In genomic region chr4:115962671-115963412, GRCm38 (mm10) we compare ENCODE assay signal across 8 mouse cellular contexts. TPM values are rescaled to one million over a fixed set of nuclear protein-coding genes. Genes with fewer than 3 reads are reported as not detected.
DNase-seq lines count a peak whose midpoint lies in the region; ATAC-seq and TF ChIP-seq lines count a peak whose summit lies in the region.

No protein-coding gene starts in this region.

- TF ChIP-seq POLR2A in cortical plate, adult 2 months (IDR thresholded peaks at IDR 0.05; ENCODE audit: extremely low read depth, insufficient read depth, low read length) = no peak

- TF ChIP-seq CTCF in cortical plate, adult 2 months (IDR thresholded peaks at IDR 0.05; ENCODE audit: extremely low read depth, insufficient read depth, low read length) = no peak
- no peak for TF ChIP-seq CTCF in heart, postnatal 0 days (IDR thresholded peaks at IDR 0.05; ENCODE audit: low read depth)
- TF ChIP-seq CTCF in layer of hippocampus, adult 2 months (conservative IDR thresholded peaks at IDR 0.05) = peak; percentile 21
- TF ChIP-seq CTCF in lung, postnatal 0 days (IDR thresholded peaks at IDR 0.05) = peak; percentile 20; the same call in 1 of the 2 replicates

- peak; percentile 18 for DNase-seq in urinary bladder, postnatal 25 days (ENCODE audit: low spot score)
- DNase-seq in urinary bladder, postnatal 4 days (ENCODE audit: low spot score in 2 of 2) = no peak
- no peak for DNase-seq in heart, postnatal 0 days (ENCODE audit: low spot score)
- DNase-seq in layer of hippocampus, adult 2 months (ENCODE audit: low spot score in 2 of 2) = peak in 1 of 2 experiments; percentile 43
- peak; percentile 46 for DNase-seq in lung, postnatal 0 days (ENCODE audit: low spot score)
- DNase-seq in ovary, postnatal 10 days (ENCODE audit: low spot score) = peak; percentile 15

- ATAC-seq in heart, postnatal 0 days (ENCODE audit: insufficient read depth, low read depth) = peak; percentile 47
- peak; percentile 66 for ATAC-seq in lung, postnatal 0 days
- no peak for ATAC-seq in erythroid progenitor cell, adult 5-6 weeks (replicated peaks; ENCODE audit: low FRiP score, poor library complexity, severe bottlenecking)

- peaks cover 73% of the 10 kb centered on the region for H3K27me3 ChIP-seq in heart, postnatal 0 days (ENCODE audit: control insufficient read depth, insufficient read depth, low read length)
- H3K27me3 ChIP-seq in lung, postnatal 0 days (replicated peaks; ENCODE audit: insufficient read depth, low read length) = no peaks in the 10 kb centered on the region; the same call in 1 of the 2 replicates

- peak overlapping the region; percentile 40 for H3K4me3 ChIP-seq in cortical plate, adult 2 months (ENCODE audit: insufficient read depth, low read length)
- peak overlapping the region; percentile 67 for H3K4me3 ChIP-seq in heart, postnatal 0 days (ENCODE audit: low read depth, low read length)
- H3K4me3 ChIP-seq in layer of hippocampus, adult 2 months = peak overlapping the region; percentile 79
- H3K4me3 ChIP-seq in lung, postnatal 0 days (ENCODE audit: low read depth, low read length) = peak overlapping the region; percentile 53

- H3K9me3 ChIP-seq in heart, postnatal 0 days (replicated peaks; ENCODE audit: control insufficient read depth, low read length) = no peaks in the 10 kb centered on the region
- H3K9me3 ChIP-seq in lung, postnatal 0 days (ENCODE audit: low read length) = no peaks in the 10 kb centered on the region

- 1% methylated on average over 78 of the region's 79 CpGs for WGBS in heart, postnatal 0 days
- under 1% methylated on average over 79 of the region's 79 CpGs for WGBS in lung, postnatal 0 days

- H3K27ac ChIP-seq in cortical plate, adult 2 months (ENCODE audit: insufficient read depth, low read length) = no peak overlapping the region
- H3K27ac ChIP-seq in heart, postnatal 0 days (ENCODE audit: low read depth) = no peak overlapping the region
- peak overlapping the region; percentile 60 for H3K27ac ChIP-seq in layer of hippocampus, adult 2 months
- H3K27ac ChIP-seq in lung, postnatal 0 days (ENCODE audit: low read length) = no peak overlapping the region

- H3K4me2 ChIP-seq in heart, postnatal 0 days (ENCODE audit: low read depth, low read length) = peak overlapping the region; percentile 97
- H3K4me2 ChIP-seq in lung, postnatal 0 days (replicated peaks; ENCODE audit: low read depth, low read length) = peak overlapping the region; percentile 93

- H3K4me1 ChIP-seq in cortical plate, adult 2 months (ENCODE audit: control insufficient read depth, insufficient read depth, low read length) = no peaks in the 10 kb centered on the region
- H3K4me1 ChIP-seq in heart, postnatal 0 days (ENCODE audit: control insufficient read depth, insufficient read depth) = no peaks in the 10 kb centered on the region
- no peaks in the 10 kb centered on the region for H3K4me1 ChIP-seq in lung, postnatal 0 days (ENCODE audit: insufficient read depth, low read depth, low read length)

- no peaks in the 10 kb centered on the region for H3K36me3 ChIP-seq in heart, postnatal 0 days (replicated peaks; ENCODE audit: control insufficient read depth, insufficient read depth, low read length)
- no peaks in the 10 kb centered on the region for H3K36me3 ChIP-seq in lung, postnatal 0 days (ENCODE audit: insufficient read depth, low read length)

- TF ChIP-seq EP300 in heart, postnatal 0 days (IDR thresholded peaks at IDR 0.05; ENCODE audit: low read depth) = no peak
- TF ChIP-seq EP300 in lung, postnatal 0 days (IDR thresholded peaks at IDR 0.05) = no peak

- H3K9ac ChIP-seq in heart, postnatal 0 days (replicated peaks; ENCODE audit: low read depth, low read length) = peak overlapping the region; percentile 22; the same call in 1 of the 2 replicates
- H3K9ac ChIP-seq in lung, postnatal 0 days (replicated peaks; ENCODE audit: low read depth) = peak overlapping the region; percentile 32

RNA-seq across cellular contexts. Expression of gene Dmbx1, which starts 23.1 kb away (rescaled TPM):
- 0.04 and 0.09 TPM in 2 replicates for polyA plus RNA-seq in cortical plate, adult 2 months (2012; rRNA removed)
- not detected in 2 replicates for total RNA-seq in heart, postnatal 0 days (2014; rRNA removed; ENCODE audit: low replicate concordance)
- polyA plus RNA-seq in heart, postnatal 0 days (2015; fragmentation: Nextera tagmentation; extraction: Ambion mirVana) = not detected in 2 replicates
- total RNA-seq in layer of hippocampus, adult 2 months (2021) = not detected
- polyA plus RNA-seq in lung, postnatal 0 days (2015; fragmentation: Nextera tagmentation; extraction: Ambion mirVana) = not detected in 2 replicates
- not detected in 2 replicates for total RNA-seq in erythroid progenitor cell, adult 5-6 weeks (2015; ENCODE audit: low replicate concordance)
- not detected in 2 replicates for total RNA-seq in erythroid progenitor cell, adult 5-6 weeks (2017; ENCODE audit: low replicate concordance)

RNA-seq across cellular contexts. Expression of gene Faah, which starts 54.9 kb away (rescaled TPM):
- polyA plus RNA-seq in cortical plate, adult 2 months (2012; rRNA removed) = 133 and 159 TPM in 2 replicates
- 0.80 and 3.3 TPM in 2 replicates for total RNA-seq in heart, postnatal 0 days (2014; rRNA removed; ENCODE audit: low replicate concordance)
- 0.61 and 0.65 TPM in 2 replicates for polyA plus RNA-seq in heart, postnatal 0 days (2015; fragmentation: Nextera tagmentation; extraction: Ambion mirVana)
- total RNA-seq in layer of hippocampus, adult 2 months (2021) = 100 to 1,000 TPM; 152 to 157 TPM
- 12.1 and 13.4 TPM in 2 replicates for polyA plus RNA-seq in lung, postnatal 0 days (2015; fragmentation: Nextera tagmentation; extraction: Ambion mirVana)
- total RNA-seq in erythroid progenitor cell, adult 5-6 weeks (2015; ENCODE audit: low replicate concordance) = 0.84 TPM in 1 of 2 replicates, not detected in the other
- total RNA-seq in erythroid progenitor cell, adult 5-6 weeks (2017; ENCODE audit: low replicate concordance) = 0.64 TPM in 1 of 2 replicates, not detected in the other

Comparison
In these comparisons a context has a peak if more than half of its experiments do, and no peak if none do; other contexts are left out.
1. DNase-seq: peak in urinary bladder, postnatal 25 days (single experiment), lung, postnatal 0 days (single experiment) and ovary, postnatal 10 days (single experiment); none in urinary bladder, postnatal 4 days (0 of 2) and heart, postnatal 0 days (single experiment).
2. CTCF ChIP-seq: peak in layer of hippocampus, adult 2 months (single experiment) and lung, postnatal 0 days (single experiment); none in cortical plate, adult 2 months (single experiment) and heart, postnatal 0 days (single experiment).
3. RNA of gene Faah, which starts 54.9 kb away (total RNA-seq): 152 to 157 TPM in layer of hippocampus, adult 2 months; 0.64 to 0.84 TPM in erythroid progenitor cell, adult 5-6 weeks and 0.80 to 3.3 TPM in heart, postnatal 0 days; every median in the first group is over 10 times any median in the second.
4. Peak in every context shown above with its lines, with median percentiles within 50 percentile points of each other: H3K4me3 ChIP-seq.